Mouse (Mus musculus) midbrain, embryonic 15.5 days (tissue): Measurements from ENCODE around the gene Pitpnc1. TPM values are rescaled to one million over a fixed set of nuclear protein-coding genes. Genes with fewer than 3 reads are reported as not detected.

Source experiments
- polyA plus RNA-seq: library from polyadenylated mRNA; unstranded; fragments of >200 nt; fragmentation: Nextera tagmentation; extraction: Ambion mirVana; gene quantifications from 2 replicates; pipeline ENCODE4 v1.2.1, GENCODE M21; 2015

The Pitpnc1 gene
- polyA plus RNA-seq, 1 experiment from 2014 or later, result 43.7 TPM

Other genes starting within 250 kb of the Pitpnc1 start
- gene Psmd12, start 8.8 kb upstream of the Pitpnc1 start, polyA plus RNA-seq, result 140 and 148 TPM in 2 replicates
- 17.3 and 17.8 TPM in 2 replicates for gene Helz, start 77.2 kb upstream of the Pitpnc1 start, polyA plus RNA-seq
- gene Cacng1, start 245.8 kb upstream of the Pitpnc1 start, polyA plus RNA-seq, result 0.22 and 0.23 TPM in 2 replicates